32 mouse cellular contexts compared by ENCODE assay signal in the genomic region with DNA sequence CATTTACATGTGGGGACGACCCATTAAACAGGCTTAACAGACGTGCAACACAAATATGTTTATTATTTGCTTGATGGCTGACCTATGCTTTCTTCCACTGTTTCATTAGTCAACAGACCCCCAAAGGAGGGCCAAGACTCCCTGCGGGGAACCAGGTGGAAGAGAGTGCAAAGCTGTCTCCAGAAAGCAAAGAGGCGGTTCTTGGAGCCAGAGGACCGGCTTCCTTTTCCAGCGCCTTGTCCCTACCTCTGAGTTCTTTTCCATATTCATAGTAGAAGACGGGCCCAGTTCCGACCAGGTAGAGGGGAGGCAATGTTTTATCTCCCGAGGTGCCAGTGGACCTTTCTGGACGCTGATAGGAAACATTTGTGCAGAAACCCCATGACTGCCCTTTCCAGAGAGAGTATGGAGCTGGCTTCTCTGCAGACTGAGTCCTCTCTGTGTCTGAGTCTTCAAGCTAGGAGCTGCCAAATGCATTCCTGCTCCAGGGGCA.
DNase-seq lines count a peak whose midpoint lies in the region; ATAC-seq and TF ChIP-seq lines count a peak whose summit lies in the region.
"Had no signal": no experiment of that assay in that cellular context is flagged by ENCODE, and none has a peak within 500 bp of the region (broad histone marks: within the 10 kb centered on the region; RNA-seq: fewer than 3 reads in every experiment).

No protein-coding gene starts in this region.

- intact Hi-C loops in heart, postnatal 25 days (cut with DNase I), result loop anchor here (5.0 to 10.0 kb wide), 2 partner anchors 118 to 195 kb away; partner anchors contain the start of gene Six2

- H3K79me2 ChIP-seq in macrophage (ENCODE audit: inconsistent target), result no peaks in the 10 kb centered on the region

- peaks cover 20% of the 10 kb centered on the region for H3K4me1 ChIP-seq in midbrain, embryonic 11.5 days (ENCODE audit: control insufficient read depth, insufficient read depth, low read length)
- H3K4me1 ChIP-seq in midbrain, postnatal 0 days (ENCODE audit: insufficient read depth, low read length), result no peaks in the 10 kb centered on the region
- H3K4me1 ChIP-seq in thymus, adult 2 months (replicated peaks; ENCODE audit: control insufficient read depth, insufficient read depth, low read length), result no peaks in the 10 kb centered on the region
- H3K4me1 ChIP-seq: liver, embryonic 13.5 days had no signal

- no peak for ATAC-seq in midbrain, embryonic 11.5 days (ENCODE audit: low FRiP score)
- no peak for ATAC-seq in midbrain, postnatal 0 days (ENCODE audit: low FRiP score)
- ATAC-seq: hindbrain, embryonic 16.5 days; intestine, postnatal 0 days; lung, postnatal 0 days; midbrain, embryonic 16.5 days had no signal

- H3K9me3 ChIP-seq in midbrain, embryonic 11.5 days (ENCODE audit: control insufficient read depth, low read length), result no peaks in the 10 kb centered on the region
- no peaks in the 10 kb centered on the region for H3K9me3 ChIP-seq in midbrain, postnatal 0 days (ENCODE audit: low read length)
- H3K9me3 ChIP-seq: limb, embryonic 15.5 days; liver, embryonic 13.5 days had no signal

- no peak for TF ChIP-seq CTCF in midbrain, postnatal 0 days (IDR thresholded peaks at IDR 0.05)
- TF ChIP-seq CTCF in thymus, adult 2 months (IDR thresholded peaks at IDR 0.05; ENCODE audit: borderline replicate concordance, control insufficient read depth, extremely low read depth, insufficient read depth, low read length, poor library complexity), result no peak

- 7% methylated on average over 10 of the region's 10 CpGs for WGBS in midbrain, embryonic 11.5 days
- 9% methylated on average over 10 of the region's 10 CpGs for whole genome bisulfite sequencing in midbrain, postnatal 0 days
- 33% methylated on average over 9 of the region's 10 CpGs for WGBS in macrophage (ENCODE audit: missing documents)
- WGBS in thymus, adult 2 months, result 17% methylated on average over 10 of the region's 10 CpGs

- no peak overlapping the region for H3K4me2 ChIP-seq in midbrain, embryonic 11.5 days
- H3K4me2 ChIP-seq in midbrain, postnatal 0 days (ENCODE audit: low read depth, low read length, poor library complexity, severe bottlenecking), result no peak overlapping the region
- H3K4me2 ChIP-seq: heart, embryonic 11.5 days; limb, embryonic 15.5 days; liver, embryonic 13.5 days had no signal

- peak; percentile 37 for DNase-seq in embryo, embryonic 10.5 days (ENCODE audit: low spot score)
- no peak for DNase-seq in embryo, embryonic 10 days (ENCODE audit: low spot score)
- peak; percentile 71 for DNase-seq in heart, adult 11 months
- DNase-seq in heart, postnatal 25 days (ENCODE audit: low spot score), result no peak
- DNase-seq in midbrain, embryonic 11.5 days (ENCODE audit: low spot score, missing footprints), result peak; percentile 92
- DNase-seq in midbrain, postnatal 0 days (ENCODE audit: low spot score), result no peak
- DNase-seq in thymus, adult 2 months, result no peak
- DNase-seq: adrenal gland, adult 8-10 months; cerebellum, adult 8-10 months; cerebellum, postnatal 25 days; gastrocnemius, postnatal 25 days; heart, adult 18-20 months; heart, postnatal 4 days; kidney, adult 9 months; kidney, postnatal 10 days; layer of hippocampus, postnatal 36 days; left cerebral cortex, postnatal 4 days; liver, embryonic 13.5 days; lung, adult 18-20 months; lung, postnatal 4 days; right cerebral cortex, adult 18-20 months; spleen, adult 18-20 months had no signal

- no peak for TF ChIP-seq POLR2A in thymus, adult 2 months (IDR thresholded peaks at IDR 0.05; ENCODE audit: control insufficient read depth, extremely low read depth, insufficient read depth, low read length, poor library complexity)

- no peak overlapping the region for H3K27ac ChIP-seq in midbrain, embryonic 11.5 days (ENCODE audit: low read depth, low read length)
- H3K27ac ChIP-seq in midbrain, postnatal 0 days (ENCODE audit: low read depth, low read length), result no peak overlapping the region
- H3K27ac ChIP-seq in macrophage, result peak overlapping the region; percentile 48
- no peak overlapping the region for H3K27ac ChIP-seq in thymus, adult 2 months (ENCODE audit: control insufficient read depth, insufficient read depth, low read length)
- H3K27ac ChIP-seq: limb, embryonic 15.5 days; liver, embryonic 13.5 days; stomach, postnatal 0 days had no signal

- peaks cover 64% of the 10 kb centered on the region for H3K27me3 ChIP-seq in midbrain, embryonic 11.5 days (ENCODE audit: control insufficient read depth, insufficient read depth, low read length)
- peaks cover 72% of the 10 kb centered on the region for H3K27me3 ChIP-seq in midbrain, postnatal 0 days (ENCODE audit: insufficient read depth, low read length)
- peaks cover 5% of the 10 kb centered on the region for H3K27me3 ChIP-seq in thymus, adult 2 months (ENCODE audit: control insufficient read depth, insufficient read depth, low read length)
- H3K27me3 ChIP-seq: CH12.LX had no signal

- H3K9ac ChIP-seq in midbrain, embryonic 11.5 days (ENCODE audit: low read length), result no peak overlapping the region
- no peak overlapping the region for H3K9ac ChIP-seq in midbrain, postnatal 0 days (replicated peaks; ENCODE audit: low read length, poor library complexity, severe bottlenecking)
- H3K9ac ChIP-seq: limb, embryonic 15.5 days; liver, embryonic 13.5 days had no signal

- H3K36me3 ChIP-seq in midbrain, embryonic 11.5 days (ENCODE audit: control insufficient read depth, insufficient read depth, low read length), result no peaks in the 10 kb centered on the region
- H3K36me3 ChIP-seq in midbrain, postnatal 0 days (ENCODE audit: insufficient read depth, low read length), result no peaks in the 10 kb centered on the region
- H3K36me3 ChIP-seq in macrophage (ENCODE audit: inconsistent target), result no peaks in the 10 kb centered on the region
- H3K36me3 ChIP-seq in thymus, adult 2 months (ENCODE audit: control insufficient read depth, insufficient read depth, low read length), result no peaks in the 10 kb centered on the region
- H3K36me3 ChIP-seq: limb, embryonic 15.5 days; liver, embryonic 13.5 days had no signal

- H3K4me3 ChIP-seq in midbrain, embryonic 11.5 days (ENCODE audit: low read depth, low read length), result no peak overlapping the region
- no peak overlapping the region for H3K4me3 ChIP-seq in midbrain, postnatal 0 days (ENCODE audit: low read depth, low read length)
- no peak overlapping the region for H3K4me3 ChIP-seq in macrophage (ENCODE audit: inconsistent target)
- H3K4me3 ChIP-seq in thymus, adult 2 months (ENCODE audit: control insufficient read depth, insufficient read depth, low read length), result no peak overlapping the region
- H3K4me3 ChIP-seq: limb, embryonic 15.5 days; liver, embryonic 13.5 days; myocyte had no signal

Comparison
In these comparisons a context has a peak if more than half of its experiments do, and no peak if none do; other contexts are left out.
1. DNase-seq: peak in embryo, embryonic 10.5 days (single experiment), heart, adult 11 months (single experiment) and midbrain, embryonic 11.5 days (single experiment); none in embryo, embryonic 10 days (single experiment), heart, postnatal 25 days (single experiment), midbrain, postnatal 0 days (single experiment) and thymus, adult 2 months (single experiment).